Mouse (Mus musculus) gastrocnemius, postnatal 4 days (tissue): ENCODE results near the gene Gm33543. TPM values are rescaled to one million over a fixed set of nuclear protein-coding genes. Genes with fewer than 3 reads are reported as not detected.

ENCODE experiments used
- DNase-seq, 2 experiments: peaks; one replicate each; pipeline ENCODE4 v3.0.0; 2021 to 2022; ENCODE audit warnings: low spot score in 2 of 2, mixed read lengths in 2 of 2
- long read RNA-seq, 2 experiments: library from polyadenylated mRNA; stranded (forward); transcript quantifications; one replicate each; pipeline ENCODE4 v2.0.0; 2021
- total RNA-seq, 2 experiments: library from RNA; stranded (reverse); gene quantifications; 2 replicates each; pipeline ENCODE4 v1.2.3; 2021

Gm33543 gene
- total RNA-seq = not detected
- long read RNA-seq, experiment 1 = 0 reads
- long read RNA-seq, experiment 2 = 0 reads

DNA sequence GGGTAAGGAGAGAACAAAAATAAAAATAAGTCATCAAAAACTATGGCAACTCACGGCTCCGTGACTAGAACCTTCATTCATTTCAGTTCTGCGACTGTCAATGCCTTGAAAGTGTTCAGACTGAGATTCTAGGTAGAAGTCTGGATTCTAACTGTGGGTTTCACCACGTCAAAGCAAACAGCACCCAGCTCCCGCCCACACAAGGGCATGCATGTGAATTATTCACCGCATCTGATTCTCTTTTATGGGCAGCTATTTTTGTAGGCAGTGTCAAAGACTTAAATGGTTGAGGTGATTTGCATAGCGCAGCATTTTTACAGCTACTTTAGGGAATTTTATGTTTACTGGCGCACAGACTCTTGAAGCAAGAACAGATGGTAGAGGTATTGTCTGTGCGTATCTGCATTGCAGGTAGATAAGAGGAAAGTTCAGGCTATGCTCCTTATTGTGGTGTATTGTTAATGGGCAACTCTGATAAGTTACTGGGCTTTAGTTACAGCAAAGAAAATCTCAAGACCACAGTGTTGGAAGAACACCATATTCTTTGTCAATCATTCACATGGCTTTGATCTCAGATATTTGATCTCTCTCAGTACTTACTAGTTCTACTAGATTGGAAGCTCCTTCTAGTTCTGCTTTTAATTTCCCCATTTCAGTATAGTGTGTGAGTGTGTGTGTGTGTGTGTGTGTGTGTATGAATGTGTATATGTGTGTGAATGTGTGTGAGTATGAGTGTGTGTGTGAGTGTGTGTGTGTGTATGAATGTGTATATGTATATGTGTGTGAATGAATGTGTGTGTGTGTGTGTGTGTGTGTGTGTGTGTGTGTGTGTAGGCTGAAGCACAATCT is at the start of gene Gm33543:
Gene Gm33543, minus strand, starts transcription at position 142 of the 849 bp plus-strand sequence.
- DNase-seq = no peak

- DNase-seq = no peak
These were observed 49.4 kb upstream of the Gm33543 start for GRCm38 (mm10) chr10:95892132-95892531.

DNA sequence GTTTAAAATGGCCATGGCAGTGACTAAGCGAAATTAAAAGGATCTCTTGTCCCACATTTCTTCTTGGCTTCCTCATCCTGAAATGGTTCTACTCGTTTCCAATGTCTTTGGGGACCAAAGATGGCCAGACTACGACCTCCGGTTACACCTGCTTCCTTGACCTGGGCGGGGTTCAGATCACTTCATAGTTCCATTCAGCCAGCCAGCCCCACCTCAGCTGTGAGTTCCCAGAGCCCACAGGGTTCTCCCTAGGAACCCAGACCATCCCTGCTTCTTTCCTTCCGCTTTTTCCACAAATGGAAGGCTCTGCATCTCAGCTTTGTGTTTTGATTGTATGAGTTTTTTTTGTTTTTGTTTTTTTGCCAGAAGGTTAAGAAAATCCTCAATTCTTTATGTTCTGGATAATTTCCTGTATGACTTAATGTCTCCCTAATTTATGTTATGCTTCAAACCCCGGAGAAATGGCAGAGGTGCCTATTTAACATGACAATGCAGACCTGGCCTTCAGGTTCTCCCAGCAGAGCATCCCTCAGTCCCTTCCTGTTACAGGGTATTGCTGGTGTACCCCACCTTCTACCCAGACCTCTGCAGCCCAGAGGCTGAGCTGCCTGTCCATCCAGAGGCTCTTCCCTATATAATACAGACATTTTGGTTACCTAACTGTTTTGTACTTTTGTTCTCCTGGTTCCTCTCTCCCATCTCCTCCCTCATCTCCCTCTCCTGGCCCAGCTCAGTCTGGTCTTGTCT is 48.7 kb upstream of the Gm33543 start:
- DNase-seq = no peak

GRCm38 (mm10) chr10:95883761-95884517 is 41.2 kb upstream of the Gm33543 start:
- DNase-seq = no peak

- DNase-seq = no peak
These were observed 39.3 kb upstream of the Gm33543 start for GRCm38 (mm10) chr10:95882036-95882435.

GRCm38 (mm10) chr10:95879983-95880934 is 37.5 kb upstream of the Gm33543 start:
- DNase-seq = no peak

GRCm38 (mm10) chr10:95870782-95871181 is 28.1 kb upstream of the Gm33543 start:
- DNase-seq = no peak

DNA sequence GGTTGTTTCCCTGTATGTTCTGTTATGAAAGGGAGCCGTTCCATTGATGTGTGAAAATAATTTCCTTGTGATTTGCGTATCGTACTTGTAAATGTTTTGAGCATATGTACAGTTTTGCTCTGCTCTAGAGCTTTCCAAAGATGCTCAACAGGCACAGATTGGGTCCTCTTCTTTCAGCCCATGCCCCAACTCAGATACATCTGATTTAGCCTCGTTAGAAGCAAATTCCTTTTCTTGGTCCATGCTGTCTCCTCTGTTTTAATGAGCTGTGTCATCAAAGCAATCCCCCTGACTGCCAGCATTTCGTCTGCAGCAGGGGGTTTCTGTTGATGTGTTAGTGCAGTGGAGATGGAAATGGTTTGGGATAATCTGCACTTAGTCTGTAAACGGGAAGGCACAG is 25.6 kb upstream of the Gm33543 start:
- DNase-seq = no peak

DNA sequence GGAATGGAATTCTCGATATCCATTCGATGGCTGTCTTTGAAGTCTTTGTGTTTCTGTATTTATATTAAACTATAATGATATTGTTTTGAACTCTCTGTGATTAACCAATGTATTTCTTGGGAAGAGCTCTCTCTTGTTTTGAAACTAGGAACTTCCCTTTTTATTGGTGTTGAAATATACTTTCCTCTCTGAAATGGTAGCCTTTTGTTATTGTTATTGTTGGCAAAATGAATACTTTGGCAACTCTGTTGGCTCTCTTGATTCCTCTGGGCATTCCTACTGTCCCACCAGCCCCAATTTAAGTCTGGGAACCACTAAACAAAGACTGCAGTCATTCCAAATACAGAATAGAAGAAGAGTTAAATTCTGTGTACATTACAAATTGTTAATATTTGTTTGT is 24.9 kb upstream of the Gm33543 start:
- no peak for DNase-seq

DNA sequence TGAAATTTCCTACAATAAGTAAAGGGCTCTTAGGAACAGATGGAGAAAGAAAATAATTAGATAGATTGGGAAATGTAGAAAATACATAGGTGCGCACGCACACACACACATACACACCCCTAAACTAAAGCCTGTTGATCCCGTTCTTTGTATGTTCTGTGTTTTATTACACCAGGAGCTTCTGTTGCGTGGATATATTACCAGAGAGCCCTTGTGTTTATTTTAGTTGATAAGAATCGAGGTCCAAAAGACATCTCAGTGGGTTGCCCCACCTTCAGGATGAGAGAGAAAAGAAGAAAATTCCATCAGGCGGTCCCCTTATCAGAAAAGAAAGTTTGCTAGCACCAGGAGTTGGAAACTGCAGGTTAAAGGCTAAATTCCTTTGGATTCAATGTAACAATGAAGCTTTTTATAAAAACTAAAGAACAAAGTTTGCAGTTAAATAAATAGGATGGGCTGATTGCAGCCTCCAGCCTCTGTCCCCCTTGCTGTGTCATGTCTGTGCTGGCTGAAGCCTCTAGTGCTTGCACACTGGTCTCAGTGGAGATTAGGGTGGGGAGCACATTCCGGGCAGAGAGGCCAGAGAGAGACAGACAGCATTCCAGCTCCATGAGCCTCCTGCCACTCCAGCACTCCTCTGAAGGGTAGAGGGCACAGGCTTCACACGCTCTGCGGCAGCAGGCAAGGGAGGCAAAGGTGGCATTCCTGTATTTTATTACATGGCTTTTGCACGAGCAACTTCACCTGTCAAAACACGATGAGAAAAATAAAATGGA is 21.8 kb upstream of the Gm33543 start:
- DNase-seq = no peak

GRCm38 (mm10) chr10:95862664-95863063 is 19.9 kb upstream of the Gm33543 start:
- DNase-seq = no peak

GRCm38 (mm10) chr10:95858164-95858563 is 15.4 kb upstream of the Gm33543 start:
- DNase-seq = no peak

- no peak for DNase-seq
These were observed 12.7 kb upstream of the Gm33543 start for GRCm38 (mm10) chr10:95855411-95855810.

- no peak for DNase-seq
These were observed 7.8 kb upstream of the Gm33543 start for GRCm38 (mm10) chr10:95850504-95850903.

DNA sequence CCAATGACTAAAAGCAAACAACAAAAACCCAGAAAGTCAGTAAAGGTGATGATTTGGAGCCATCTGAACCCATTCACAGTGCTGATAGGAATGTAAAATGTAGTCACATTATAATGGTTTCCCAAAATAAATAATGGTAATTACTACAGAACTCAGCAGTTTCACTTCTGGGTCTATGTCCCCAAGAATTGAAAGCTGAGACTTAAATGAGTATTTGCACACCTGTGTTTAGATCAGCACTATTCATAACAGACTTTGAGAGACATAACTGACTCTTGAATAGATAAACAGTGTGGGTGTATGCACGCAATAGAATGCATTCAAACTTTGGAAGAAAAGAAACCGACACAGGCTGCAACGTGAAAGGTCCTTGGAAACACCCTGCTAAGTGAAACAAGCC is 4.0 kb upstream of the Gm33543 start:
- no peak for DNase-seq

DNA sequence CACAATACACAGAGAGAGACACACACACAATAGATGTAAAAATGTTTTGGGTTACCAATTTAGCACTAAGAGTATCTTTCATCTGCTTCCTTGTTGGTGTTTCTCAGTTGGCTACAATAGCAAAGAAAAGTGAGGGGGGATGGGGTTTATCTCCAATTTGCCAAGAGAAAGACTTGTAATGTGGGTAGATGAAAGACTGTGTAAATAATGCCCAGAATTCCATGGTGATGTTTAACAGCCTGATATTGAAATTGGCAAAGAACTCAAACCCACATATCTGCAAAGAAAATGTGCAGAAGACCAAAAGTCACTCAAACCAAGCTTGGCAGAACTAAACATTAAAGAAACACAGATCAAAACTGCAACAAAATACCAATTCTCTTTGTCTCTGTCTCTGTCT is 3.6 kb upstream of the Gm33543 start:
- no peak for DNase-seq

DNA sequence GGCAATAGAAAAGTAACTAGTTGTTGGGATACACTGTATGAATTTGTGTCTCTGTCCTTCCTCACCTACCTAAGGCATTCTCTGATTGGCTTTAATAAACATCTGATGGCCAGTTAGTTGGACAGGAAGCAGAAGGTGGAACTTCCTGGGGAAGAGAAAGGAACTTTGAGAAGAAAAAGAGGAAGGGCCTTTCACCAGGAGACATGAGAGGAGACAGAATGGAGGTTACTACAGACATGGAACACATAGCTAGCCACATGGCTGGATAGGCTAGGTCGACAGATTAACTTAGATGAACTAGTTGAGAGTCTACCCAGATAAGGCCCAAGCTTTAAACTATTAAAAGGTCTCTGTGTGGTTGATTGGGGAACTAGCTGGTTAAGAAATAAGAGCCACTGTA is 1.1 kb upstream of the Gm33543 start:
- no peak for DNase-seq

GRCm38 (mm10) chr10:95841241-95841640 is 1.5 kb downstream of the Gm33543 start:
- no peak for DNase-seq

DNA sequence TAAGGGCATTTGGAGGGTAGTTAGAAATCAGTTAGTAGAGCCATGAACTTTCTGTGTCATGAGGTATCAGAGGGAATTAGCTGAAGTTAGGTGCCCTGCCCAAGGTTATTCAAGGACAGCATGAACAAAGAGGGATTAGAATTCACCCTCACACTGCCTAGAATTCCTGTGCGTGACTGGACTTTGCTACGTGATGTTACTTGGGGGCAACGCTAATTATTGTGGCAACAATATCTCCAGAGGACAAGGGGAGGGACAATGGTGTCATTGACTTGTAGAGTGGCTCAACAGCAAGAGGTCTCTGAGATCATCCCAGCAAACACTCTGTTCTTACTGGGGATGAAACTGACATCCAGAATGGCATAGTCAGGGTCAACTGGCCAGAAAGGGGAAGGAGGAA is 2.9 kb downstream of the Gm33543 start:
- DNase-seq = no peak

DNA sequence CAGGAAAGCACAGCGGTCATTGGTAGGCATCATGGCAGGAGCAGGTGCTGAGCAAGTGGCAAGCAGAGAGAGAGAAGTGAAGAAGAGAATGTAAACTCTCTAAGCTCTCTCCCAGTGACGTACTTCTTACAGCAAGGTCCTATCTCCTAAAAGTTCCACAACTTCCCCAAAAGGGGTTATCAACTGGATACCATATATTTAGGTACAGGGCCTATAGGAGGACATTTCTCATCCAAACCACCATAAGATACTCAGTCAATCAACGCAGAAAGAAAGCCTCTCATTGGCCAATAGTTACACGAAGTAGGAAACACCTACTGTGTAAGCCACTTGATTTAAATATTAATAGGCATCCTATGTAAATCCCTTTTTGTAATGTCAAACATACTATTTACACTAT is 3.7 kb downstream of the Gm33543 start:
- no peak for DNase-seq
